Mouse (Mus musculus) midbrain, embryonic 13.5 days (tissue): Measurements from ENCODE around the gene Rgs7. TPM values are rescaled to one million over a fixed set of nuclear protein-coding genes. Genes with fewer than 3 reads are reported as not detected.

Experiments
- ATAC-seq: fragments of 200-750 bp; cut with Nextera tagmentation; 2 replicates; pipeline ENCODE4 v1.8.0; 2017; ENCODE audit warnings: mild to moderate bottlenecking, moderate TSS enrichment, moderate library complexity
- H3K27ac ChIP-seq: fragments of 300-500 bp; sonication (generic); 2 replicates; pipeline ENCODE4 v1.5.1; 2015; ENCODE audit warnings: inconsistent platforms, mild to moderate bottlenecking, moderate library complexity
- H3K27me3 ChIP-seq: fragments of 300-500 bp; sonication (generic); 2 replicates; pipeline ENCODE4 v1.6.1; 2015; ENCODE audit warnings: mild to moderate bottlenecking, inconsistent platforms
- H3K36me3 ChIP-seq: fragments of 300-500 bp; sonication (generic); 2 replicates; pipeline ENCODE4 v1.6.1; 2015; ENCODE audit warnings: mild to moderate bottlenecking, inconsistent platforms
- H3K4me1 ChIP-seq: fragments of 300-500 bp; sonication (generic); replicated peaks from 2 replicates; pipeline ENCODE4 v1.6.1; 2015; ENCODE audit warnings: inconsistent platforms
- H3K4me2 ChIP-seq: fragments of 300-500 bp; sonication (generic); replicated peaks from 2 replicates; pipeline ENCODE4 v1.6.1; 2015; ENCODE audit warnings: moderate library complexity, mild to moderate bottlenecking, inconsistent platforms
- H3K4me3 ChIP-seq: fragments of 300-500 bp; sonication (generic); replicated peaks from 2 replicates; pipeline ENCODE4 v1.5.1; 2015; ENCODE audit warnings: mild to moderate bottlenecking, inconsistent platforms
- H3K9ac ChIP-seq: fragments of 300-500 bp; sonication (generic); replicated peaks from 2 replicates; pipeline ENCODE4 v1.6.1; 2015; ENCODE audit warnings: mild to moderate bottlenecking, inconsistent platforms
- H3K9me3 ChIP-seq: fragments of 300-500 bp; sonication (generic); 2 replicates; pipeline ENCODE4 v1.6.1; 2016; ENCODE audit warnings: mild to moderate bottlenecking, inconsistent platforms
- WGBS: fragments of 180-500 bp; shearing (Covaris S2); methylation state at CpG from one replicate; pipeline ENCODE4 v1.1.7; 2015; 5-methylcytosine and 5-hydroxymethylcytosine counted together
- polyA plus RNA-seq: library from polyadenylated mRNA; unstranded; fragments of >200 nt; fragmentation: Nextera tagmentation; extraction: Ambion mirVana; gene quantifications from 2 replicates; pipeline ENCODE4 v1.2.1, GENCODE M21; 2015

Rgs7 gene
- polyA plus RNA-seq, 1 experiment from 2014 or later, result 17.1 TPM

DNA sequence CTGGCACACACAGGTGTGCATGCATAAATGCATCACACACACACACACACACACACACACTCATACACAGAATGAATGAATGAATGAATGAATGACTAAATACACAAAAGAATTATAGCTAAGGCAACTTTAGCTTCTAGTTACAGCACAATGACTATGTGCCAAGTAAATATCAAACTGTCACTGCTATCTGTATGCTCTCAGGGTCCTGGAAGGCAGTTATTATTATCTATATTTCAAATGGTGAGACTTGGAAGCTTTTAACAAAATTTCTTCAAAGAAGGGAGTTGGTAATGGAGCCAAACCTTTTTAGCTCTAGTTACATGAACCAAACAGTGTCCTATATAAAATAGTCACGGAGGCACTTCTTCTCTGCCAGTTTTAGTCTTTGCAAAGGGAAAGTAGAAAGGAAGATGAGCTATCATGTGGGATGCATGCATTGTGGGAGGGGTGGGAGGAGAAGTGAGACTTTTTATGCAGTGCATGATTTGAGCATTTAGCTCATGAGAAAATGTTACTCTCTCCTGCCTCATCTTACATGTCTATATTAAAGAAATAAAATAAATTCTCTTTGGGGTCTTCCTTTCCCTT is 383.9 kb downstream of the Rgs7 start:
- H3K4me2 ChIP-seq, result no peak overlapping the region
- H3K4me3 ChIP-seq, result no peak overlapping the region
- H3K27me3 ChIP-seq, result no peaks in the 10 kb centered on the region
- no peak overlapping the region for H3K27ac ChIP-seq
- H3K36me3 ChIP-seq, result no peaks in the 10 kb centered on the region
- no peak for ATAC-seq
- 93% methylated on average over 1 of the region's 1 CpGs for WGBS
- no peaks in the 10 kb centered on the region for H3K9me3 ChIP-seq
- H3K9ac ChIP-seq, result no peak overlapping the region
- peaks cover 10% of the 10 kb centered on the region; the same call in 1 of the 2 replicates for H3K4me1 ChIP-seq

- no peaks in the 10 kb centered on the region for H3K9me3 ChIP-seq
- H3K27me3 ChIP-seq, result no peaks in the 10 kb centered on the region
- no peak overlapping the region for H3K27ac ChIP-seq
- no peaks in the 10 kb centered on the region for H3K36me3 ChIP-seq
- no peak overlapping the region for H3K4me2 ChIP-seq
- H3K9ac ChIP-seq, result no peak overlapping the region
- ATAC-seq, result no peak
- no peak overlapping the region for H3K4me3 ChIP-seq
- H3K4me1 ChIP-seq, result peaks cover 10% of the 10 kb centered on the region; the same call in 1 of the 2 replicates
- 50% methylated on average over 1 of the region's 1 CpGs for WGBS
Observed at GRCm38 (mm10) chr1:175106315-175106714, 386.0 kb downstream of the Rgs7 start.

- Histone ChIP-seq H3K9me3 (no peaks in the 10 kb centered on the region), H3K9ac (no peak overlapping the region), H3K36me3 (no peaks in the 10 kb centered on the region), H3K27ac (no peak overlapping the region), H3K27me3 (no peaks in the 10 kb centered on the region), H3K4me3 (no peak overlapping the region), H3K4me1 (peaks cover 10% of the 10 kb centered on the region; the same call in 1 of the 2 replicates), H3K4me2 (no peak overlapping the region)
- WGBS, result 87% methylated on average over 5 of the region's 5 CpGs
- no peak for ATAC-seq
Observed at GRCm38 (mm10) chr1:175105426-175105825, 386.9 kb downstream of the Rgs7 start.

DNA sequence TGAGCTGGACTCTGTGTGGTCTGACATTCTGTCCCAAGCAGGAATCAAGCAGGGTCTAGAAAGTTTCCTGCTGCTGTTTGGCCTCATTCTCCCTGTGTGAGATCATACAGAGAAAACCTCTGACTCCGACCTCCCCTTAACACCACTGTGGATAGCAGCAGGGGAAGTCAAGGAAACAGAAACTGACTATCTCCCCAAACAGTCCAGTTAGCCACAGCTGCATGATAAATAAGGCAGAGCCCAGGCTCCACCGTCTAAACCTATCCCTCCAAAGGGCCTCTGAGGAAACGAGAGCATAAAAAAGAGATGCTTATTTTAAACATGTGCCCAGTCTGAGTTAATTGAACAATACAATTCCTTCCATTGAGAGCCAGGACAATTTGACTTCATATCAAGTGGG is 395.3 kb downstream of the Rgs7 start:
- no peaks in the 10 kb centered on the region for H3K4me1 ChIP-seq
- 48% methylated on average over 3 of the region's 3 CpGs for WGBS
- no peaks in the 10 kb centered on the region for H3K36me3 ChIP-seq
- no peak overlapping the region for H3K4me3 ChIP-seq
- H3K4me2 ChIP-seq, result no peak overlapping the region
- no peaks in the 10 kb centered on the region for H3K27me3 ChIP-seq
- no peak for ATAC-seq
- no peak overlapping the region for H3K9ac ChIP-seq
- H3K9me3 ChIP-seq, result no peaks in the 10 kb centered on the region
- H3K27ac ChIP-seq, result no peak overlapping the region

DNA sequence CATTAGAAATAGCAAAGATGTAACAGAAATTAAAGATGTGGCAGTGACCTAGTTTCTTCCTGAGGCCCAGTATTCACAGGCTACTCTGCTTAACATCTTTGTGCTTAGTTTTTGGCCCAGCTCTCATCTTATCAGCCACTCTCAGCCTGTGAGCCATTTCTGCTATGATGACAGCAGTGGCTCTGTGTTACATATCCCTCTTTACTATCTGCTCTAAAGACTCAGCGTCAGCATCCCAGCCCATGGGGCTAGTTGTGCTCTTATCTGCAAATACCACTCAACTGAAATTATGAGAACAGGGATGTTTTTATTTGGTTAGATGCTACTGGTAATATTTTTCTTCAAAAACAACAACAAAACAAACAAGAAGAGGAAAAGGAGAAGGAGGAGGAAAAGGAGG is 410.2 kb downstream of the Rgs7 start:
- Histone ChIP-seq H3K27ac (no peak overlapping the region), H3K9me3 (no peaks in the 10 kb centered on the region), H3K36me3 (no peaks in the 10 kb centered on the region), H3K4me2 (no peak overlapping the region), H3K4me3 (no peak overlapping the region), H3K27me3 (no peaks in the 10 kb centered on the region), H3K4me1 (no peaks in the 10 kb centered on the region), H3K9ac (no peak overlapping the region)
- no peak for ATAC-seq
- WGBS, result 82% methylated on average over 1 of the region's 1 CpGs

DNA sequence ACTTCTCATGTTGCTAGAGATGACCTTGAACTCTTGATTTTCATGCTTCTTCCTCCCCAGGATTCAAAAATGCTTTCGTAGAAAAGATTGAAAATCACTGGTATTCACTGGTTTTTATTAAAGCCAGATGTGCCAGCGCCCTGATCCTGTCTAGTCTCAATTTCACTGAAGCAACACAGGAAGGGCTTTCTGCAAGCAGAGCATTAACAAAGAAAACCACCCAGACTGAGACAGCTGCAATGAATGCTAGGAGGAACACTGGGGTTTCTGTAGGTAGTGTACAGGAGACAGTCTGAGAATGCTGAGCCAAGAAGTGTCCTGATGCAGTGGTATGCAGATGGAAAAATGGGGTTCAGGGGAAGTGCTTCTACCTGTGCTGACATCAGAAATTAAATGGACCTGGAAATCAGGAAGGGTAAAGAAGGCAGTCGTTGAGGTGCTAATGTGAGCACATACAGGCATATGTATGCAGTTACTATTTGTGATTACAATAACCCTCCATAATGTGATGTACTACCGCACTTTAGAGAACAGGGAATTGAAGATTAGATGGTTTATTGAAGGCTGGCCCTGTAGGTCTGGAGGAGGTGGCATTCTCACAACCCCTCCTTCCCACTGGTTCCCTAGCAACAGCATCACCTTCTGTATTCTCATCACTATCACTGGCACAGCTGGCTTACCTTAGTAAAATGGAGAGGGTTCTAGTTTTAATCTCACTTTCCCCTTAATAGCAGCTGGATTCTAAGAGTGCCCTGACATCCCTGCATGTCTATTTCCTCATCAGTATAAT is 412.3 kb downstream of the Rgs7 start:
- Histone ChIP-seq H3K36me3 (no peaks in the 10 kb centered on the region), H3K4me2 (no peak overlapping the region), H3K27ac (no peak overlapping the region), H3K27me3 (no peaks in the 10 kb centered on the region), H3K9me3 (no peaks in the 10 kb centered on the region), H3K4me3 (no peak overlapping the region), H3K9ac (no peak overlapping the region), H3K4me1 (no peaks in the 10 kb centered on the region)
- WGBS, result 83% methylated on average over 4 of the region's 4 CpGs
- ATAC-seq, result no peak

GRCm38 (mm10) chr1:175073500-175074232 is 418.6 kb downstream of the Rgs7 start:
- no peak overlapping the region for H3K27ac ChIP-seq
- no peaks in the 10 kb centered on the region for H3K27me3 ChIP-seq
- no peak overlapping the region for H3K9ac ChIP-seq
- H3K9me3 ChIP-seq, result no peaks in the 10 kb centered on the region
- no peak for ATAC-seq
- H3K4me2 ChIP-seq, result no peak overlapping the region
- no peaks in the 10 kb centered on the region for H3K36me3 ChIP-seq
- 93% methylated on average over 1 of the region's 1 CpGs for WGBS
- no peak overlapping the region for H3K4me3 ChIP-seq
- no peaks in the 10 kb centered on the region for H3K4me1 ChIP-seq

GRCm38 (mm10) chr1:175069758-175070290 is 422.5 kb downstream of the Rgs7 start:
- no peaks in the 10 kb centered on the region for H3K4me1 ChIP-seq
- ATAC-seq, result no peak
- H3K9ac ChIP-seq, result no peak overlapping the region
- H3K27ac ChIP-seq, result no peak overlapping the region
- H3K27me3 ChIP-seq, result no peaks in the 10 kb centered on the region
- H3K4me3 ChIP-seq, result no peak overlapping the region
- no peaks in the 10 kb centered on the region for H3K9me3 ChIP-seq
- H3K36me3 ChIP-seq, result no peaks in the 10 kb centered on the region
- H3K4me2 ChIP-seq, result no peak overlapping the region
- WGBS, result 64% methylated on average over 4 of the region's 4 CpGs

DNA sequence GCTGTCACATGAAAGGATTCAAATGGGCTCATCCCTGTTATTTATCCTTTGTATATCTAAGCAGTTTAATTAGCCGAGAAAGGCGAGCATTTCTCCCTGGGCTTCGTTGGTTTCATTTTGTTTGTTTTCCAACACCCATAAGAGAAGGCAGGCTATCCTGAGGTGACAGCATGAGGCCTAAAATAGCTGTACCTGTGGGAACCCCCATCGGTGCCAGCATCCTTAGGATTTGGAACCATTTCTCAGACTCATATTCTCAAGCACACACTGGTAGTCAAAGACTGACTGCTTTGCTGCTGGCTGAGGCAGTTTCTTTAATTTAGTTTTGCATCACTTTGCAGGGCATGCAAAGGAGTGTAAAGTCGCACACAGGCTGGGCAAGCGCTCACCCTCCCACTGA is 443.2 kb downstream of the Rgs7 start:
- Histone ChIP-seq H3K4me1 (no peaks in the 10 kb centered on the region), H3K27ac (no peak overlapping the region), H3K27me3 (no peaks in the 10 kb centered on the region), H3K4me2 (no peak overlapping the region), H3K9ac (no peak overlapping the region), H3K9me3 (no peaks in the 10 kb centered on the region), H3K36me3 (no peaks in the 10 kb centered on the region), H3K4me3 (no peak overlapping the region)
- WGBS, result 91% methylated on average over 6 of the region's 6 CpGs
- ATAC-seq, result no peak

- peak; percentile 84 for ATAC-seq
- H3K4me2 ChIP-seq, result no peak overlapping the region
- WGBS, result 68% methylated on average over 4 of the region's 4 CpGs
- H3K9ac ChIP-seq, result no peak overlapping the region
- 0 out of 2 replicates have a peak, but pooled peaks cover 2% of the 10 kb centered on the region for H3K9me3 ChIP-seq
- no peak overlapping the region for H3K4me3 ChIP-seq
- no peaks in the 10 kb centered on the region for H3K27me3 ChIP-seq
- H3K27ac ChIP-seq, result no peak overlapping the region
- H3K36me3 ChIP-seq, result no peaks in the 10 kb centered on the region
- H3K4me1 ChIP-seq, result no peaks in the 10 kb centered on the region
Observed at GRCm38 (mm10) chr1:175041167-175041817, 451.0 kb downstream of the Rgs7 start.

GRCm38 (mm10) chr1:175040038-175040437 is 452.3 kb downstream of the Rgs7 start:
- Histone ChIP-seq H3K36me3 (no peaks in the 10 kb centered on the region), H3K4me2 (no peak overlapping the region), H3K27me3 (no peaks in the 10 kb centered on the region), H3K4me1 (no peaks in the 10 kb centered on the region), H3K9me3 (0 out of 2 replicates have a peak, but pooled peaks cover 2% of the 10 kb centered on the region), H3K9ac (no peak overlapping the region), H3K27ac (no peak overlapping the region), H3K4me3 (no peak overlapping the region)
- 0 out of 2 replicates have a peak, but pooled peaks have one; percentile 28 for ATAC-seq
- WGBS, result 94% methylated on average over 4 of the region's 4 CpGs
